26 mouse cellular contexts compared by ENCODE assay signal in genomic region chr7:141662223-141662622, GRCm38 (mm10). TPM values are rescaled to one million over a fixed set of nuclear protein-coding genes. Genes with fewer than 3 reads are reported as not detected.
A peak's percentile ranks its signal among the peaks of the same experiment; 100 is the strongest.
DNase-seq lines count a peak whose midpoint lies in the region; ATAC-seq lines count a peak whose summit lies in the region.
"Had no signal": no experiment of that assay in that cellular context is flagged by ENCODE, and none has a peak within 500 bp of the region (broad histone marks: within the 10 kb centered on the region; RNA-seq: fewer than 3 reads in every experiment).

No protein-coding gene starts in this region.

- no peak overlapping the region for H3K9ac ChIP-seq in liver, embryonic 13.5 days
- H3K9ac ChIP-seq in midbrain, embryonic 16.5 days (ENCODE audit: low read depth, low read length), result no peak overlapping the region
- H3K9ac ChIP-seq: embryonic facial prominence, embryonic 13.5 days; embryonic facial prominence, embryonic 15.5 days; forebrain, embryonic 12.5 days had no signal

- no peaks in the 10 kb centered on the region for H3K36me3 ChIP-seq in liver, embryonic 13.5 days
- no peaks in the 10 kb centered on the region for H3K36me3 ChIP-seq in midbrain, embryonic 16.5 days (ENCODE audit: control insufficient read depth, insufficient read depth, low read length)
- H3K36me3 ChIP-seq: embryonic facial prominence, embryonic 13.5 days; embryonic facial prominence, embryonic 15.5 days; forebrain, embryonic 10.5 days; forebrain, embryonic 12.5 days; G1E had no signal

- no peak overlapping the region for H3K27ac ChIP-seq in liver, embryonic 13.5 days
- H3K27ac ChIP-seq in midbrain, embryonic 16.5 days (ENCODE audit: low read length), result no peak overlapping the region
- H3K27ac ChIP-seq: embryonic facial prominence, embryonic 13.5 days; embryonic facial prominence, embryonic 15.5 days; forebrain, embryonic 10.5 days; forebrain, embryonic 12.5 days had no signal

- H3K27me3 ChIP-seq in liver, embryonic 13.5 days, result no peaks in the 10 kb centered on the region
- H3K27me3 ChIP-seq in midbrain, embryonic 16.5 days (ENCODE audit: control insufficient read depth, insufficient read depth, low read depth, low read length), result no peaks in the 10 kb centered on the region
- H3K27me3 ChIP-seq: embryonic facial prominence, embryonic 13.5 days; embryonic facial prominence, embryonic 15.5 days; forebrain, embryonic 12.5 days had no signal

- DNase-seq in liver, embryonic 13.5 days, result no peak
- DNase-seq in liver, result no peak
- no peak for DNase-seq in kidney, postnatal 4 days
- DNase-seq: adrenal gland, adult 2 months; adrenal gland, postnatal 10 days; adrenal gland, postnatal 25 days; B cell, adult 2 months; cerebellum, adult 11 months; cerebellum, adult 18-20 months; cerebellum, adult 8-10 months; cerebellum, adult 9-11 months; cerebellum, postnatal 14 days; embryo, embryonic 11 days had no signal

- WGBS in liver, embryonic 13.5 days (ENCODE audit: insufficient replicate concordance), result 47% methylated on average over 5 of the region's 5 CpGs
- 61% methylated on average over 5 of the region's 5 CpGs for WGBS in midbrain, embryonic 16.5 days

- no peak overlapping the region for H3K4me3 ChIP-seq in liver, embryonic 13.5 days (replicated peaks)
- H3K4me3 ChIP-seq in midbrain, embryonic 16.5 days (ENCODE audit: low read depth, low read length), result no peak overlapping the region
- H3K4me3 ChIP-seq: embryonic facial prominence, embryonic 13.5 days; embryonic facial prominence, embryonic 15.5 days; forebrain, embryonic 10.5 days; forebrain, embryonic 12.5 days had no signal

- 0 out of 2 replicates have a peak, but pooled peaks have one; percentile 19 for ATAC-seq in liver, embryonic 13.5 days (ENCODE audit: low read depth)
- ATAC-seq in erythroid progenitor cell, adult 5-6 weeks (replicated peaks; ENCODE audit: low FRiP score, poor library complexity, severe bottlenecking), result peak; percentile 66
- no peak for ATAC-seq in midbrain, embryonic 16.5 days
- ATAC-seq: CD4-positive, CD25-positive, alpha-beta regulatory T cell, adult 4 months; forebrain, embryonic 14.5 days; forebrain, embryonic 16.5 days had no signal

- no peak overlapping the region for H3K4me2 ChIP-seq in liver, embryonic 13.5 days
- no peak overlapping the region for H3K4me2 ChIP-seq in midbrain, embryonic 16.5 days (ENCODE audit: low read length)
- H3K4me2 ChIP-seq: embryonic facial prominence, embryonic 13.5 days; embryonic facial prominence, embryonic 15.5 days; forebrain, embryonic 12.5 days had no signal

- no peaks in the 10 kb centered on the region for H3K9me3 ChIP-seq in liver, embryonic 13.5 days (replicated peaks)
- no peaks in the 10 kb centered on the region for H3K9me3 ChIP-seq in midbrain, embryonic 16.5 days (replicated peaks; ENCODE audit: control insufficient read depth, low read length, poor library complexity, severe bottlenecking)
- H3K9me3 ChIP-seq: embryonic facial prominence, embryonic 13.5 days; embryonic facial prominence, embryonic 15.5 days; forebrain, embryonic 10.5 days; forebrain, embryonic 12.5 days; G1E had no signal

- peaks cover 42% of the 10 kb centered on the region for H3K4me1 ChIP-seq in liver, embryonic 13.5 days (replicated peaks)
- no peaks in the 10 kb centered on the region for H3K4me1 ChIP-seq in midbrain, embryonic 16.5 days (ENCODE audit: control insufficient read depth, insufficient read depth, low read length)
- H3K4me1 ChIP-seq: embryonic facial prominence, embryonic 13.5 days; embryonic facial prominence, embryonic 15.5 days; forebrain, embryonic 12.5 days had no signal

RNA-seq across cellular contexts. Expression of gene Muc6, which starts 7.1 kb away (rescaled TPM):
- 1.1 and 1.7 TPM in 2 replicates for polyA plus RNA-seq in liver, embryonic 13.5 days (2015; fragmentation: Nextera tagmentation; extraction: Ambion mirVana)
- not detected in 2 replicates for total RNA-seq in erythroid progenitor cell, adult 5-6 weeks (2015; ENCODE audit: low replicate concordance)
- under 0.01 TPM in 1 of 2 replicates, not detected in the other for total RNA-seq in erythroid progenitor cell, adult 5-6 weeks (2017; ENCODE audit: low replicate concordance)
- polyA plus RNA-seq in midbrain, embryonic 16.5 days (2015; fragmentation: Nextera tagmentation; extraction: Ambion mirVana), result 0.23 and 0.26 TPM in 2 replicates
- total RNA-seq: adrenal gland, adult 2 months; adrenal gland, postnatal 25 days had no signal
- polyA plus RNA-seq: G1E had no signal

RNA-seq across cellular contexts. Expression of gene Muc2, which starts 27.9 kb away (rescaled TPM):
- polyA plus RNA-seq in liver, embryonic 13.5 days (2015; fragmentation: Nextera tagmentation; extraction: Ambion mirVana), result 0.03 and 0.05 TPM in 2 replicates
- 9.4 and 93.1 TPM in 2 replicates for total RNA-seq in erythroid progenitor cell, adult 5-6 weeks (2015; ENCODE audit: low replicate concordance)
- 2.0 TPM in 1 of 2 replicates, not detected in the other for total RNA-seq in erythroid progenitor cell, adult 5-6 weeks (2017; ENCODE audit: low replicate concordance)
- 0.16 and 0.67 TPM in 2 replicates for polyA plus RNA-seq in midbrain, embryonic 16.5 days (2015; fragmentation: Nextera tagmentation; extraction: Ambion mirVana)
- total RNA-seq: CH12.LX; common myeloid progenitor, adult 5-6 weeks had no signal
- polyA plus RNA-seq: CD4-positive, CD25-positive, alpha-beta regulatory T cell, adult 4 months; embryonic facial prominence, embryonic 11.5 days; forebrain, embryonic 10.5 days; forebrain, embryonic 14.5 days; G1E had no signal
